Mouse (Mus musculus): ENCODE results near the gene Npy1r. TPM values are rescaled to one million over a fixed set of nuclear protein-coding genes. Genes with fewer than 3 reads are reported as not detected.

Gene Npy1r
- polyA plus RNA-seq, 1 experiment from 2014 or later = 1.6 TPM

- no peaks in the 10 kb centered on the region for H3K27me3 ChIP-seq (ENCODE audit: control insufficient read depth, insufficient read depth, low read length)
- no peaks in the 10 kb centered on the region for H3K4me1 ChIP-seq (replicated peaks; ENCODE audit: control insufficient read depth, insufficient read depth, low read length)
- no peak overlapping the region for H3K9ac ChIP-seq (ENCODE audit: low read depth, low read length)
- ATAC-seq (ENCODE audit: low FRiP score) (no peak), DNase-seq (ENCODE audit: low spot score) (no peak)
- no peak overlapping the region for H3K27ac ChIP-seq (ENCODE audit: low read depth, low read length)
- no peak overlapping the region for H3K4me3 ChIP-seq (ENCODE audit: low read depth, low read length)
- H3K9me3 ChIP-seq (ENCODE audit: control insufficient read depth, low read length) = no peaks in the 10 kb centered on the region
- H3K36me3 ChIP-seq (ENCODE audit: control insufficient read depth, insufficient read depth, low read length) = no peaks in the 10 kb centered on the region
- WGBS = 93% methylated on average over 7 of the region's 7 CpGs
- no peak overlapping the region for H3K4me2 ChIP-seq (replicated peaks; ENCODE audit: low read depth, low read length)
Observed at GRCm38 (mm10) chr8:66714324-66714975, 17.5 kb downstream of the Npy1r start.

DNA sequence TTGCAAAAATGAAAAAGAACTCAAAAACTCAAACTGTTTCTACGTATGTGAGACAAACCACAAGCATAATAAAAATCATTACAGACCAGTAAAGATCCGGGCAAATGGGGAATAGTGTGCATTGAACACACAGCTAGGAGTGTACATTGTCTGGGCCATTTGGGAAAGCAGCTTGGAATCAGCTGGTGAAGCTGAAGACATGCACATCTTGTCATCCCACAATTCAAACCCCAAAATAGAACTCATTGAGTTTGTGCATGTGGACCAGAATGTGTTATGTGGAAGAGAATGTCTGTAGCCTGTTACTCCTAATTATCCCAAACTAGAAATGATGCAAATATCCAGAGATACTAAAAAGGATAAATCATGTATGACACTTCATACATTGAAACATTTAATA is 25.8 kb downstream of the Npy1r start:
- no peak overlapping the region for H3K4me2 ChIP-seq (replicated peaks; ENCODE audit: low read depth, low read length)
- 85% methylated on average over 2 of the region's 2 CpGs for WGBS
- no peak overlapping the region for H3K4me3 ChIP-seq (ENCODE audit: low read depth, low read length)
- H3K27me3 ChIP-seq (ENCODE audit: control insufficient read depth, insufficient read depth, low read length) = no peaks in the 10 kb centered on the region
- ATAC-seq (ENCODE audit: low FRiP score) (no peak), DNase-seq (ENCODE audit: low spot score) (no peak)
- H3K27ac ChIP-seq (ENCODE audit: low read depth, low read length) = no peak overlapping the region
- no peak overlapping the region for H3K9ac ChIP-seq (ENCODE audit: low read depth, low read length)
- no peaks in the 10 kb centered on the region for H3K9me3 ChIP-seq (ENCODE audit: control insufficient read depth, low read length)
- H3K36me3 ChIP-seq (ENCODE audit: control insufficient read depth, insufficient read depth, low read length) = no peaks in the 10 kb centered on the region
- no peaks in the 10 kb centered on the region for H3K4me1 ChIP-seq (replicated peaks; ENCODE audit: control insufficient read depth, insufficient read depth, low read length)

DNA sequence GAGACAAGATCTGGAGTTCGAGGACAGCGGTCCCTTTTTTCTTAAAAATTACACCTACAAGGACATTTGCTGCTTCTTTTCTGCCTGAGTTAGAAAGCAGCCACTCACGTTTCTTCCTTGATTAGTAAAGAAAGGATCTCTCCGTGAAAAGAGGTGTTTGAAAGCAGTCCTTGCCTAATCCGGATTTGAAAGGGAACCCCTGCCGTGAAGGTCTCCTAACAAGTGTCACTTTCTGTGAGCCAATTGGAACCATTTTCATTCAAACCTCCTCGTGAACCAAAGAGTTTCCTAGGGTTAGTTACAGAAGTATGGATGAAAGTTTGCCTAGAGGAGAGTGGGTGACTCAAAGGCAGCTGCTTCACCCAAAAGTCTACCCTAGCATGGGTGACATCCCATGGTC is 32.5 kb downstream of the Npy1r start:
- 25% methylated on average over 7 of the region's 7 CpGs for WGBS
- H3K27me3 ChIP-seq (ENCODE audit: control insufficient read depth, insufficient read depth, low read length) = no peaks in the 10 kb centered on the region
- H3K4me2 ChIP-seq (replicated peaks; ENCODE audit: low read depth, low read length) = no peak overlapping the region
- DNase-seq (ENCODE audit: low spot score) = peak; percentile 0
- H3K4me3 ChIP-seq (ENCODE audit: low read depth, low read length) = no peak overlapping the region
- H3K9ac ChIP-seq (ENCODE audit: low read depth, low read length) = no peak overlapping the region
- H3K36me3 ChIP-seq (ENCODE audit: control insufficient read depth, insufficient read depth, low read length) = no peaks in the 10 kb centered on the region
- no peak for ATAC-seq (ENCODE audit: low FRiP score)
- no peaks in the 10 kb centered on the region for H3K9me3 ChIP-seq (ENCODE audit: control insufficient read depth, low read length)
- no peak overlapping the region for H3K27ac ChIP-seq (ENCODE audit: low read depth, low read length)
- H3K4me1 ChIP-seq (replicated peaks; ENCODE audit: control insufficient read depth, insufficient read depth, low read length) = no peaks in the 10 kb centered on the region

- Histone ChIP-seq H3K4me1 (replicated peaks; ENCODE audit: control insufficient read depth, insufficient read depth, low read length) (no peaks in the 10 kb centered on the region), H3K27me3 (ENCODE audit: control insufficient read depth, insufficient read depth, low read length) (no peaks in the 10 kb centered on the region), H3K36me3 (ENCODE audit: control insufficient read depth, insufficient read depth, low read length) (no peaks in the 10 kb centered on the region), H3K27ac (ENCODE audit: low read depth, low read length) (no peak overlapping the region), H3K4me2 (replicated peaks; ENCODE audit: low read depth, low read length) (no peak overlapping the region), H3K4me3 (ENCODE audit: low read depth, low read length) (no peak overlapping the region), H3K9me3 (ENCODE audit: control insufficient read depth, low read length) (no peaks in the 10 kb centered on the region), H3K9ac (ENCODE audit: low read depth, low read length) (no peak overlapping the region)
- 50% methylated on average over 5 of the region's 5 CpGs for WGBS
- ATAC-seq (ENCODE audit: low FRiP score) (no peak), DNase-seq (ENCODE audit: low spot score) (no peak)
Observed at GRCm38 (mm10) chr8:66731957-66732356, 35.0 kb downstream of the Npy1r start.

DNA sequence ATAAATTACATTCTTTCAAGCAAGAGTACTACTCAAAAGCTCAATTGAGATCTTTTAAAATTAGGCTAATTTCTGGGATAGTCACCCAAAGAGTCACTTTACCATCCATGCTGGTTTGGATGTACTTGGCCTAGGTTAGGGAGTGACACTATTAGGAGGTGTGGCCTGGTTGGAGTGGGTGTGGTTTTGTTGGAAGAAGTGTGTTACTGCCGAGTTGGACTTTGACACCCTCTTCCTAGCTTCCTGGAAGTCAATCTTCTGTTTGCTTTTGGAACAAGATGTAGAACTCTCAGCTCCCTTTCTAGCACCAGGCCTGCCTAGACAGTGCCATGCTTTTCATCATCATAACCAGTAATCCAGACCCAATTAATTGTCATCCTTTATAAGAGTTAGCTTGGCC is 45.4 kb downstream of the Npy1r start:
- no peak for DNase-seq (ENCODE audit: low spot score)
- no peaks in the 10 kb centered on the region for H3K27me3 ChIP-seq (ENCODE audit: control insufficient read depth, insufficient read depth, low read length)
- H3K4me3 ChIP-seq (ENCODE audit: low read depth, low read length) = no peak overlapping the region
- H3K4me2 ChIP-seq (replicated peaks; ENCODE audit: low read depth, low read length) = no peak overlapping the region
- H3K9ac ChIP-seq (ENCODE audit: low read depth, low read length) = no peak overlapping the region
- no peak for ATAC-seq (ENCODE audit: low FRiP score)
- H3K27ac ChIP-seq (ENCODE audit: low read depth, low read length) = no peak overlapping the region
- H3K4me1 ChIP-seq (replicated peaks; ENCODE audit: control insufficient read depth, insufficient read depth, low read length) = no peaks in the 10 kb centered on the region
- no peaks in the 10 kb centered on the region for H3K36me3 ChIP-seq (ENCODE audit: control insufficient read depth, insufficient read depth, low read length)
- 52% methylated on average over 1 of the region's 1 CpGs for WGBS
- H3K9me3 ChIP-seq (ENCODE audit: control insufficient read depth, low read length) = no peaks in the 10 kb centered on the region

DNA sequence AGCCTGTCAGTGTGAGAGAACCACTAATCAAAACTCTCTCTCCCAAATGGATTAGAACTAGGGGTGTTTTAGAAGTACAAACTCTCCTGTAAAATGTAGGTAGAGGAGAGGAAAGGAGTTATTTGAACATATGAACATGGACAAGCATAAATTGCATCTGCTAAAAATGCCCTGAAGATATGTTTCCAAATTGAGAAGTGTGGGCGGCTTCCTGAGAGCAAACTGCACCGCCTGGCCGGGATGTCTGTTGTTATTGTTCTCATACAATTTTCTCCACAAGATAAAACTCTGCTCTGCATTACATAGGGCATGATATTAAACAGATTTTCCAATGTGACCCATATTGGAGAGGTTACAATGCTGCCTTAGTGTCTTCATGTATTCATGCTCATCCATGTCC is 48.6 kb downstream of the Npy1r start:
- no peaks in the 10 kb centered on the region for H3K9me3 ChIP-seq (ENCODE audit: control insufficient read depth, low read length)
- H3K4me1 ChIP-seq (replicated peaks; ENCODE audit: control insufficient read depth, insufficient read depth, low read length) = no peaks in the 10 kb centered on the region
- DNase-seq (ENCODE audit: low spot score) = no peak
- no peak overlapping the region for H3K4me2 ChIP-seq (replicated peaks; ENCODE audit: low read depth, low read length)
- H3K36me3 ChIP-seq (ENCODE audit: control insufficient read depth, insufficient read depth, low read length) = no peaks in the 10 kb centered on the region
- H3K27ac ChIP-seq (ENCODE audit: low read depth, low read length) = no peak overlapping the region
- WGBS = 91% methylated on average over 3 of the region's 3 CpGs
- H3K4me3 ChIP-seq (ENCODE audit: low read depth, low read length) = no peak overlapping the region
- no peak for ATAC-seq (ENCODE audit: low FRiP score)
- H3K9ac ChIP-seq (ENCODE audit: low read depth, low read length) = no peak overlapping the region
- H3K27me3 ChIP-seq (ENCODE audit: control insufficient read depth, insufficient read depth, low read length) = no peaks in the 10 kb centered on the region

GRCm38 (mm10) chr8:66751621-66752020 is 54.6 kb downstream of the Npy1r start:
- Histone ChIP-seq H3K4me2 (replicated peaks; ENCODE audit: low read depth, low read length) (no peak overlapping the region), H3K27me3 (ENCODE audit: control insufficient read depth, insufficient read depth, low read length) (no peaks in the 10 kb centered on the region), H3K27ac (ENCODE audit: low read depth, low read length) (no peak overlapping the region), H3K4me3 (ENCODE audit: low read depth, low read length) (no peak overlapping the region), H3K9me3 (ENCODE audit: control insufficient read depth, low read length) (no peaks in the 10 kb centered on the region), H3K4me1 (replicated peaks; ENCODE audit: control insufficient read depth, insufficient read depth, low read length) (no peaks in the 10 kb centered on the region), H3K9ac (ENCODE audit: low read depth, low read length) (no peak overlapping the region), H3K36me3 (ENCODE audit: control insufficient read depth, insufficient read depth, low read length) (no peaks in the 10 kb centered on the region)
- WGBS = 78% methylated on average over 2 of the region's 2 CpGs
- DNase-seq (ENCODE audit: low spot score) (no peak), ATAC-seq (ENCODE audit: low FRiP score) (no peak)

GRCm38 (mm10) chr8:66756161-66756560 is 59.2 kb downstream of the Npy1r start:
- Histone ChIP-seq H3K9ac (ENCODE audit: low read depth, low read length) (no peak overlapping the region), H3K27me3 (ENCODE audit: control insufficient read depth, insufficient read depth, low read length) (no peaks in the 10 kb centered on the region), H3K9me3 (ENCODE audit: control insufficient read depth, low read length) (no peaks in the 10 kb centered on the region), H3K4me1 (replicated peaks; ENCODE audit: control insufficient read depth, insufficient read depth, low read length) (no peaks in the 10 kb centered on the region), H3K4me2 (replicated peaks; ENCODE audit: low read depth, low read length) (no peak overlapping the region), H3K27ac (ENCODE audit: low read depth, low read length) (no peak overlapping the region), H3K36me3 (ENCODE audit: control insufficient read depth, insufficient read depth, low read length) (no peaks in the 10 kb centered on the region), H3K4me3 (ENCODE audit: low read depth, low read length) (no peak overlapping the region)
- DNase-seq (ENCODE audit: low spot score) = no peak
- no peak for ATAC-seq (ENCODE audit: low FRiP score)
- 93% methylated on average over 2 of the region's 2 CpGs for WGBS
